4 mouse cellular contexts compared by ENCODE assay signal in genomic region chr3:68746282-68746681, GRCm38 (mm10). TPM values are rescaled to one million over a fixed set of nuclear protein-coding genes. Genes with fewer than 3 reads are reported as not detected.
DNase-seq lines count a peak whose midpoint lies in the region; ATAC-seq lines count a peak whose summit lies in the region.
"Not testable (repeated sequence)": the region's sequence is repeated elsewhere in the genome, so short reads cannot be mapped to it uniquely, and the experiment has no call there.
"Had no signal": no experiment of that assay in that cellular context is flagged by ENCODE, and none has a peak within 500 bp of the region (broad histone marks: within the 10 kb centered on the region; RNA-seq: fewer than 3 reads in every experiment).

No protein-coding gene starts in this region.

- H3K4me3 ChIP-seq in ES-E14 (ENCODE audit: insufficient read depth in 1 of 2, low read depth in 1 of 2, low read length in 2 of 2, poor library complexity in 1 of 2, severe bottlenecking in 1 of 2): not testable (repeated sequence)

- not testable (repeated sequence) for H3K9ac ChIP-seq in ES-E14 (ENCODE audit: insufficient read depth, low read depth, low read length, poor library complexity, severe bottlenecking)

- ATAC-seq in hematopoietic stem cell, adult 5-6 weeks (replicated peaks in 1 of 2; ENCODE audit: insufficient read depth in 1 of 2, low FRiP score in 2 of 2, low TSS enrichment in 1 of 2, low read depth in 1 of 2, poor library complexity in 2 of 2, severe bottlenecking in 2 of 2): peak; percentile 51 to 67; a peak in 1 of 4 replicates
- ATAC-seq in monocyte, adult 5-6 weeks (replicated peaks; ENCODE audit: insufficient number of reproducible peaks, low FRiP score, low TSS enrichment, poor library complexity, severe bottlenecking): peak; percentile 80; the same call in 1 of the 2 replicates

- not testable (repeated sequence) for H3K36me3 ChIP-seq in ES-E14 (ENCODE audit: control insufficient read depth, insufficient read depth, low read length, poor library complexity, severe bottlenecking)

- H3K27ac ChIP-seq in ES-E14 (ENCODE audit: insufficient read depth, low read depth, low read length, poor library complexity, severe bottlenecking): 0 out of 2 replicates have a peak overlapping the region, but pooled peaks have one; percentile 22

- not testable (repeated sequence) for H3K9me3 ChIP-seq in ES-E14 (ENCODE audit: control insufficient read depth, insufficient read depth, low read depth, low read length)

- in situ Hi-C loops in ES-E14 (cut with MboI; ENCODE audit: low sequenced_read_pairs in 2 of 2, unreplicated experiment in 2 of 2): not testable (repeated sequence)

- not testable (repeated sequence) for DNase-seq in ES-E14 (ENCODE audit: low read depth, low spot score)

- H3K4me1 ChIP-seq in ES-E14 (ENCODE audit: control insufficient read depth in 2 of 2, insufficient read depth in 2 of 2, low read length in 2 of 2, poor library complexity in 1 of 2): not testable (repeated sequence)

RNA-seq across cellular contexts. Expression of gene Il12a, which starts 55.8 kb away (rescaled TPM):
- total RNA-seq in ES-E14 (2012; rRNA removed): not detected in 2 replicates
- 109 and 152 TPM in 2 replicates for total RNA-seq in hematopoietic stem cell, adult 5-6 weeks (2017)
- 2.3 TPM in 1 of 3 replicates, not detected in the others for total RNA-seq in monocyte, adult 5-6 weeks (2017)
- total RNA-seq: MEL had no signal

Comparison
In these comparisons a context has a peak if more than half of its experiments do, and no peak if none do; other contexts are left out.
1. RNA of gene Il12a, which starts 55.8 kb away (total RNA-seq): 109 to 152 TPM in hematopoietic stem cell, adult 5-6 weeks; 2.3 TPM in monocyte, adult 5-6 weeks and not detected in ES-E14; every median in the first group is over 10 times any median in the second.